Mouse (Mus musculus) heart, adult 18-20 months (tissue): Measurements from ENCODE around the gene Tpk1. TPM values are rescaled to one million over a fixed set of nuclear protein-coding genes. Genes with fewer than 3 reads are reported as not detected.

Source experiments
- DNase-seq, 2 experiments: peaks; one replicate each; pipeline ENCODE4 v3.0.0; 2021 to 2022; ENCODE audit warnings: mixed read lengths in 1 of 2
- total RNA-seq, 2 experiments: library from RNA; stranded (reverse); gene quantifications; 2 replicates each; pipeline ENCODE4 v1.2.3; 2021

The Tpk1 gene
- total RNA-seq, 2 experiments from 2014 or later: 1.7 to 2.5 TPM

DNA sequence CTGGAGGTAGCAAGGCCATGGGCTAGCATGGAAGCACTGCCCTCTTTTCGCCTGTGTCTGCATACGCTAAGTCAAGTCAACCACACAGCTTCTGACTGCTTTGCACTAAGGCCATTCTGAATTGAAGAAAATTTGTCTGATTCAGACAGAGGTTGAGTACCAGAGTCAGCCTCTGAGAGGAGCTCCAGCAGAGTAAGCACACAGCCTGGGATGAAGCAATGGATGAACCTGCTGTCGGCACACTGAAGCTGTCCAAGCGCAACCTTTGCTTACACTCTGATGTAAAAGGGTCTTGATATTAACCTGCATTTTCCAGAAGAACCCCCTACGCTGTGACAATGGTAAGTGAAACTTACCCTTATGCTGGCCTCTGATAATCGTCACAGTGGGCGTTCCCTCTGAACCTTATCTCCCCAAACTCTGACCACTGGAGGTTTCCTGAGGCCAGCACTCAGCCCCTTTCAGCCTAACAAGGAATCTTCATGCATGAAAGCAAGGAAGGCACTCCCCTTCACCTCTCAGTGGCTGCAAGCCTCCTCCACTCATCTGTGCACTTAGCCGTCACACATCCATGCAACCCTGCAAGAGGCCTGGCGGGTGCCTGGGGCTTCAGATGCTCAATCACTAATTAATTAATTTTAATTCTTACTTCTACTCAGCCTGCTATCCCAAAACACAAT is 311.4 kb downstream of the Tpk1 start:
- no peak for DNase-seq

DNA sequence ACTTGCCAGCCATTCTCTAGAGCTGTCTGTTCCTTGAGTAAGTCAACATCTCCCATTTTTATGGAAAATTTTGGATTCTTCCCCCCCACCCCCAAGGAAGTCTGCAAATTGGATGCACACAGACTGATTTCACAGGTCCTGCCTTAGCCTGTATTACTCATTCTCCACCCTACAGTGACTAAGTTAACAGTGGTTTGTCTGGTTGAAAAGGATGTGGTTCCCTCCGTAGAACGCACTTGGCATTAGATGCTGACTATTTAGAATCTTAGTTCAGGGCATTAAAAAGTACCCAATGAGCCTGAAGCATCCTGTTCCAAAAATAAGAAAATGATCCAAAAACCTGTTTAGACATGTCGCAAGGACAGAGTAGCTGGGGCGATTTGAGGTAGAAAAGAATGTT is 312.6 kb downstream of the Tpk1 start:
- DNase-seq: no peak

DNA sequence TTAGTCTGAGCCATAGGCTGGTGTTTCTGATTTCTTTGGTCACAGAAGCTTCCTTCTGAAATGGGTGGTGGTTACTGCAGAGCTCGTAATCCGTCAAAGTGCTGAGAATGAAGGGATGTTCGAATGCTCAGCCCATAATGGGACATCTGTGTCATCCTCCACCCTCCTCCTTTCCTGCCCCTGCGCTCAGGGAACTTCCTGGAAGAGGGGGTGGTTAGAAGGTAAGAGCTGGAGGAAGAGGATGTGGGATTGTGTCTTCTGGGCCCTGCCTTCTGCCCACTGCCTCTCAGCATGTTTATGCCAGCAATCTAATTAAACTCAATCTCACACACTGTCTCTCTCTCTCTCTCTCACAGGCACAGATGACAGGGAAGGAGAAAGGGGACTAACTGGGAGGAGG is 317.0 kb downstream of the Tpk1 start:
- no peak for DNase-seq

DNA sequence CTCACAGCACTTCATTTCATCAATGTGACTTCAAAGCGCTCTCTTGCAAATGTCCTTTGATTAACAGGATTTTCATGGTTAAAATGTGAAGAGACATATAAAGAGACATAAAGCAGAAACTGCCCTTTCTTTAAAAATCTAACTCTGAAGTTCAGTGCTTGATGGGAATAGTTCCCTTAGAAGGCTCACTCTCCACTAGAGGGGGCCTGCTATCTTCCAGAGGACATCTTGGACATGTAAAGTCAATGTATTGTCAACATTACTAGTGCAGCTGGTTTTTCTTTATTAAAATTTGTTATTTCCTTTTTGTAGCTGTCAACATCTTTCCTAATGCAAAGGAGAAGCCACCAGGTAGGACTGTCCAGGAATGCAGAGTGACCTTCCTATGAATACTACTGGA is 318.4 kb downstream of the Tpk1 start:
- DNase-seq: no peak

DNA sequence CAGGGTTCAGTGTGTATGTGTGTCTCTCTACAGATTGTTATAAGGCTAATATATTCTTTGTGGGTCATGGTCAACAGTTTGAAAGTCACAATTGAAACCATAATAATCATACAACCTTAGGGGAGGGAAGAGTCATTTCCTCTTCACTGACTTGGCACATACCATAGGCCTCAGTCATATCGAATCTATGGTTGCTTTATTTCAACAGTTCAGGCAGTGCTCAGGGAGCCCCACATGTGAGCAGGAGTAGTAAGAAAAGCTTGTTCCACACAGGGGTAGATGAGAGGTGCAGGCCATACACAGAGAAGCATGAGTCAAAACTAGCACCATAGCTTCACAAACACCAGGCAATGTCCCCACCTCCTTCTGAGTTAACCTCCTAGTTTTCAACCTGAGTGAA is 323.1 kb downstream of the Tpk1 start:
- DNase-seq: no peak

DNA sequence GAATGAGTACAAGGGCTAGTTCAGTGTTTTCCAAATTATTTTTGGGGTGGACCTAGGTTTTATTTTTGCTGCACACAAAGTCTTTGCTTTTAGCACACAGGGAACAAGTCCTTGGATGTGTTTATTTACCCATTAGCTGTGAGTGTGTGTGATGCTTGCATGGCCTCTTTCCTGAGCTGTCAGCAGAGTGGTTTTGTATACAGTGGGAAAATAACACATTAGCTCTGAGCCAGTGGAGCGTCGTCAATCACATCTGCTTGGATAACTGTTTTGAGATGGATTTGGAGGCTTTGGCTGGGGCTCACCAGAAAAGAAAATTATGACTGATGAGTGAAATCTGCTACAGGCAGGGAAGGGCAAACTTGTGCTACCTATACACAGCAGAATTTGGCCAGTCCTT is 323.7 kb downstream of the Tpk1 start:
- DNase-seq: no peak

DNA sequence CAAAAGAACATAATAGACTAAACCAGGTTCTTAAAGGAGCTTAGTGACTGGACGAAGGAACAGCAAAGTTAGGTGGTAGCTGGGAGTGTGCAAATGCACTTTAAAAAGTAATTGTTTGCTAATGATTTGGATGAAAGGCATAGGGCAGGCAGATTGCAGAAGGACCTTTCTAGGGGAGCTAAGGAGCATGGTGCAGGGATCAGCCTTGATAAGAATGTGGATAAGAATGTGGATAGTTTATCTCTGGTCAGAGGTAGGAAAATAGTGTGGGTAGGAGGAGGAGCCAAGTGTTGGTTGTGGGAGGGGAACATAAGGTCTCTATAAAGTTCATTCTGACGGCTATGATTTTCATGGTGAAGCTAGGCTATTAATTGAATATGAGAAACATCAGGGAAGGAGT is 327.3 kb downstream of the Tpk1 start:
- no peak for DNase-seq

DNA sequence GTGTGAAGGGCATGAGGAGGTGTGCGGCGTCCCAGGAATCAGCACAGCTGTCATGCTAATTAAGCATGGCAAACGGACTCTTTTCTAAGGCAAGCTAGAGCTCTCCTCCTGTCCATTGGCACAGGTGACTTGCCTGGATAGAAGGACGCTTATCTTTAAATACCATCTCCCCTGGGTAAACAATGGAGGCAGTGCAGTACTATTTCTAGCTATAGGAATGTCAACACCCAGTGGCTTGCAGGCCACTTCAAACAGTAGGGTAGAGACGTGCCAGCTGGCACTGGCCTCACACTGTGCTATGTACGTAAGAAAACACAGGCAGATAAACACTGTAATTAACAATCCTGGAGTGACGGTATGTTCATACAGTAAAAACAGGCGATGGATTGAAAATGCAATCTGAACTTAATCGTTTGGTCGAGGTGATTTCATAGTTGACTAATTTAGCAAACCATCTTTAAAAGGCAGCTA is 328.6 kb downstream of the Tpk1 start:
- DNase-seq: peak; percentile 53 to 72

DNA sequence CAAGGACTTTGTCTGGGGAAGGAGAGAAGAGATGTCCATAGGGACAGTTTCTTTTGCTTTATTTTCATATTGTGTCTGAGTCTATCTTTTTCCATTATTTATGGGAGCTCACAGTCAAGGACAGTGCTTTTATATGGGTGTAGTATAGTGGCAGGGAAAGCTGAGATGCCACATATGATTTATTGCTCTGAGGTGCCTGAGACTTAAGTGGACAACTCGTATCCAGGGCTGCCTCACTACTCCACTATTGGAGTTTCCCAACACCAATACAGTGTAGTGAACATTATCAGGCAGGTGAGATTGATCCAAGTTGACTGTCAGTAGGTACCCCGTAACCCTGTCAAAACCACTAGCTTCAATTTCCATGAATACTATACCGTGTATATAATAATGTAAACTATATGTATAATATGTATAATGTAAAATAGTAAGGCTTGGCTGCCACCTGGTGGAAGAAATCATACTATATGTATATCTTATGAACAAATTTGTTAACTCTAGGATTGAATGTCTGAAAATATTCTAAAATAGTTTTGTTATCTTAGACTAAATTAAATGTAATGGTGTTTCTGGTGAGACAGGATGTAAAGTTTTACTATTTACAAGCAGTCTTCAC is 330.4 kb downstream of the Tpk1 start:
- no peak for DNase-seq

DNA sequence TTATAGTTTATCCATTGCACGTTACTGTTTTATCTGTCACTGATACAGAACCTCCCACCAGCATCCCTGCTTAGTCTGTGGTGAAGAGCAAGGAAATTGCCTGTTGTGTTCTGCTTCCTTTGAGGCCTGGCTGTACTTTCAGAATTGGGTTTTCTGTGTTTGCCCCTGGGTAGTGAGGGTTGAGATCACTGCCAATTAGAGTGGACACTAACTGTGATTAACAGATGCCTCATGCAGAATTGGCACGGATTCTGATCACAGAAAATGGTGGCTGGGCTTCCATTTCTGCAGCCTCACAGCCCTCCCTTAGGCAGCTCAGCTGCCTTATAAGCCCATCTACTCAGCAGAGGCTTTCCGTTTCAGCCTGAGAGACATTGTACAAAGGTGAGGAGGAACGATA is 332.6 kb downstream of the Tpk1 start:
- no peak for DNase-seq

DNA sequence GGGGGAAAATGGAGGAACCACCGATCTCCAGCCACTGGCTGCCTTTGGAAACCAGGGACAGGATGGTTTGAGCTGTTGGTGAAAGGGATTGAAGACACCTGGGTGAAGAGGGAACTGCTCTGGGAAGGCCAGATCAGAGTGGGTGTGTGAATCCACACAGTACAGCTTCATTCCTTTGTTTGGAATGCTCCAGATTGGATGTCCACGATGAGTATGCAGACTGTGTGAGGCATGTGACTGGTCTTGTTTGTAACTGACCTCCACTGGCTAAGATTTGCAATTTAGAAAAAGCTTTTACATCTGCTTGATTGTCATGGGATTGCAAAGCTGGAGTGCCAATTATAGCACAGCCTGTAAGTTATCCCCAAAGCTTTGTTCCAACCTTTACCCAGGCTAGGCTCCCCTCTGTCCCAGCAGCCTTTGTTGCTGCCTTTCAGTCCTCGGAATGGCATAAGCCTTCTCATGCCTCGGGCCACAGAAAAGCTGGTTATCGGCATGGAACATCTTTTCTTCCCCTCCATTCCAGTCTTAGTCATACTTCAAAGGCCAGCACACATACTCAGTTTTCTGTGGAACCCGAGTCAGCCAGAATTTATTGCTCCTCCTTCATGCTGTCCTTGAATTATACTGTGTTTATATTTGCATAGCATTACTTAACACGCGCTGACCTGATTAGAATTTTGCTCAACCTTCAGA is 353.0 kb downstream of the Tpk1 start:
- no peak for DNase-seq

DNA sequence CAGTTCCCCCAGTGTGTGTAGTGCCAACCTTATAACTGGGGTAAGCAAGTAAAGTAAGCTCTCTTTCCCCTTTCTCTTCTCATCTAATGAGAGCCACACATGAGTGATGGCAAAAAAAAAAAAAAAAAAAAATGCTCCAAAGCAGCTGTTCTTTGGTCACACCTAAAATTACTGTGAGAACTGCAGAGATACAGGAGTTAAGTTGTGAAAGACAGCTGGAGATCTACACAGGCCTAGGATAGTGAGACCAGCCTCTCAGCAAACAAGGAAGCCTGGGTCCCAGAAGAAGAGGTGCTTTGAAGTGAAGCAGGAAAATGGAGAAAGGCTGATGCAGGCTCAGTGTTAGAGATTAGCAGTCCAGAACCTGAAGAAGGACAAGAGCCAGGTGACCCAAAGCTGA is 353.5 kb downstream of the Tpk1 start:
- no peak for DNase-seq

DNA sequence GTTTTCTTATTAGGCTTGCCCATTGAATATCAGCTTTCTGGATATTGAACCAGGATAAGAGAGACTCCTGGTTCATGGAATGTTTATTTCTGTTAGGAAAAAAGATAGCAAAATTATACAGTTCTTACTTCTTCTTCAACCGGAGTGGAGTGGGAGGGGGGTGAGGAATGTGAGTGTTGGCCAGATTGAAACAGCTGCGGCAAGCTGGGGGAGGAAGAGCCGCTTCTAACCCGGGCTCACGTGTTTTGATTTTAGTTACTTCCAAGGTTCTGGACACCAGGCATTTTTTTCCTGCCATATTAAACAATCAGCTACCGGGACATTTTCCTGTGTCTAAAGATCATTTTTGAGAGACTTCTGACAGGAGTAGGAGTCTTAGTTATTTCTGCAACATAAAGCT is 356.0 kb downstream of the Tpk1 start:
- no peak for DNase-seq

DNA sequence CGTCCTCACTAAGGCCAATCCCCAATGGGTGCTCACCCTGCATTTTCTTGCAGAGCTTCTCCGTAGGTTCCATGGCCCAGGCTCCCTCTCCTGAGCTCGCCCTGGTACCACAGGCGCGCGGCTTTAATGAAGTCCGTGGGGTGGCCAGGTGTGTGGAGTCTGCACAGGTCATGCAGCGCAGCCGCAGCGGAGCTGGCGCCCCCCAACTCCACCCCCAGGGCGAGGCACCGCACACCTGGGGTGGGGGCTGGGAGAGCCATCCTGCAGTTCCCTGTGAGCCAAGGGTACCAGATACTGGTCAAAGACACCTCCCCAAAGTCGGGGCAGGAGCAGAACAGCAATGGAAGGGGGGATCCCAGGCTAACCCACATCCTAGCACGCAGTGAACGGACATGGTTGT is 356.6 kb downstream of the Tpk1 start, which contains the start of gene Nobox:
Gene Nobox (minus strand): TSS at position 101 of the 400 bp plus-strand sequence.
- DNase-seq: no peak

DNA sequence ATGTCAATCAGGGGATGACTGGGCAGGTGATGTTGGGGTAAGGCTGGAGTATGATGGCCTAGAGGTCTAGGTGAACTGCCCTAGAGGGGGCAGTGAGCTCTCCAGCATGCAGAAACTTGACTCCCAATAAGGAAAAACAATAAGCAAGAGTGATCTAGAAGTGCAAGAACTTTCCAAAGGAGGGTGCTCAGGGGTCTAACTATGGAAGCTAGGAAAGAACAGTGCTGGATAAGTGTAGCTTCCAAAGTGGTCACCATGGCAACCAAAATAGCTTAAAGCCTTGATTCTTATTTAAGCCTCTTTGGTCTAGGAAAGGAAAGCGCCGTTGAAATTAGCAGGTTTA is 368.6 kb downstream of the Tpk1 start:
- DNase-seq: no peak

DNA sequence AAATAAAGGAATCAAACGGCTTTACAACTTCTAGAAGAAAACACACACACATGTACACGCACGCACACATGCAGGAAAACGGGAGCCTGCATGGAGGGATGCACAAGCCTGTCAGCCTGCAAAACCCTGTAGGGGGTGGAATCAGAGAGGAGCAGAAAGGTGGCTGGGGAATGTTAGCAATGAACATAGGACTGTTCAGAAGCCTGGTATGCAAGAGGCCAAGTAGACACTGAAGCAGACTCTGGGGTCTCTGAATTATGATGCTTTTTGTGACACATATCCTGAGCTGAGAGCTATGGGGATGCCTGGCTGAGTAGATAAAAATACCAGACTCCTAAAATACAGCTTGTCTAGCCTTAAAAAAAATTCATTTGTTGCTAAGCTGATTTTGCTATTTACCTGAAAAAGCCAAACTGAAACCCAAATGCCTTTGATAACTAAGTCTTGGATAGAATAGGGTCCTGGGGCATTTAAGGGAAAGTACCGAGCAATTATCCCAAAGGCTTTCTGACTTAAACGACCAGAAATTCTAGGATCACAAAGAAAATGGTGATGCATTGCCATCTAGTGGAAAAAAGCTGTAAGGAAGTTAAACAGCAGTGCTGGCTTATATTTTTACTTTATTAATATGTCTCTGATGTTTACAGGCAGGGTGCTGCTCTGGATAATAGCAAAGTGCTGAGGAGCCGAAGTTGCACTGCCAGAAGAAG is 369.1 kb downstream of the Tpk1 start:
- DNase-seq: peak in 1 of 2 experiments; percentile 51

DNA sequence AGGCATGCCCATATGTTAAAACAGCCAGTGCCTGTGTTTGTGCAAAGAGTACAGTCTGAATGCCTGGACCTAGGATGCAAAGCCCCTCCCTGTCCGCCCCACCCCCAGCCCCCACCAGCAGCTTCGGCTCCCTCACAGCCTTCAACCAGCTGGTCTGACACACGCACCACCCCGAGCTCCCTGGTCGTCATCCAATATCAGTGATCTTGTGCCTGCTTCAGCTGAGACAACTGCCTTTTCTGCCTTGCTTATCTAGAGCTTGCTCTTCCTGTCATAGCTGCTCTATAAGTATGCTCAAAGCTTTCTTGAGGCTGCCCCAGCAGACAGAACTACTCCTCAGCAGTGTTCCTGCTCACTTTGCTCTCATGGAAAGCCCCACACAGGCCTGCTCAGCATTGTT is 370.2 kb downstream of the Tpk1 start:
- DNase-seq: no peak
